Mouse (Mus musculus): ENCODE results near the gene Tulp1.
A peak's percentile ranks its signal among the peaks of the same experiment; 100 is the strongest.
"Not testable (repeated sequence)": the region's sequence is repeated elsewhere in the genome, so short reads cannot be mapped to it uniquely, and the experiment has no call there.

The Tulp1 gene

DNA sequence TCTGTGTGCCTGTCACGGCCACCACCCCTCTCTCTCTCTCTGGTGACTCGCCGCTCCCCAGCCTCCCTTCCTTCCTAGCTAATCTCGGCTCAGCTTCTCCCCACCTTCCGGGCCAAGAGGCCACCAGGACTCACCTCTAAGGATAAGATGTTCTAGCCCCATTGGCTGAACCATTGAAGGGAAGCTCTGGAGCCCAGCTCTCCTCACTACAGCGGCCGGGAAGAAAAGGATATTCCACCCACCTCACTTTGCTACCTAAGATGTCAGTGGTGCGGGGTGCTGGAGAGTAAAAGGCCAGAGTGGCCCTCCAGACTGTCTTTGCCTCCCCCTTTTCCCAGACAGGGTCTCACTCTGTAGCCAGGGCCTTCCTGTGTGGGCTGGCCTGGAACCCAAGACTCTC lies at the start of gene Tulp1:
Gene Tulp1, minus strand, starts transcription at position 101 of the 400 bp plus-strand sequence.
- H3K36me3 ChIP-seq (ENCODE audit: insufficient read depth, low read length), result no peaks in the 10 kb centered on the region
- H3K27me3 ChIP-seq (ENCODE audit: insufficient read depth, low read length), result peaks cover 50% of the 10 kb centered on the region
- no peaks in the 10 kb centered on the region for H3K9me3 ChIP-seq (ENCODE audit: low read length)
- TF ChIP-seq CTCF (conservative IDR thresholded peaks at IDR 0.05; ENCODE audit: low read length) (no peak), NANOG (IDR thresholded peaks at IDR 0.05; ENCODE audit: borderline replicate concordance, low read length) (no peak), POU5F1 (IDR thresholded peaks at IDR 0.05; ENCODE audit: borderline replicate concordance, low read length) (no peak)
- H3K4me3 ChIP-seq (replicated peaks; ENCODE audit: low read length), result peak within 1 kb of the TSS; percentile 78
- H3K4me1 ChIP-seq (replicated peaks; ENCODE audit: low read depth, low read length), result peaks cover 65% of the 10 kb centered on the region

DNA sequence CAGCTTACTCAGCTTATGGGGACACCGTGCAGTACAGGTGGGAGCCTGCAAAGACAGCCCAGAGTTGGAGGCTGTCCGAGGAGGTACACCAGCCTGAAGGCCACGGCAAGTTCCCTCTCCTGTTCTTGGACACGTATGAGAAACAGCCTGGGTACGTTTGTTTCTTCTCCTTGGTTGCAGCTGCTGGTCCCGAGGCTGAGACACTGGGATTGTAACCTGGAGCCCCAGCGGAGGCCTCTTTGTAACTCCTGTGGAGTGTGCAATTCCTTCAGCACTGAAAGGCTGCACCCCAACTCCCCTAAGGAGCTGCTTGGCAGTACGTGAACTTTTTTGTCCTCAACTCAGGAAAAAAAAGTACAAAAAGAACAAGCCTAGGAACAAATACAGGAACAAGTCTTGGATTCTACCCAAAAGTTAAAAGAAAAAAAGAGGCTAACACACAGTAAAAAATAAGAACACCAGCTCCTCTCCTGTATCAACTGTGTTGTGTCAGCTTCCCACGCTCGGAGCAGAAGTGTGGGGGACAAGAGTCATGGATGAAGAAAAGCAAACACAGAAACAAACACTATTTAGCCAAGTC lies 46.4 kb upstream of the Tulp1 start:
- no peaks in the 10 kb centered on the region for H3K27me3 ChIP-seq (ENCODE audit: insufficient read depth, low read length)
- H3K36me3 ChIP-seq (ENCODE audit: insufficient read depth, low read length), result peaks cover 96% of the 10 kb centered on the region
- H3K9me3 ChIP-seq (ENCODE audit: low read length), result no peaks in the 10 kb centered on the region
- TF ChIP-seq NANOG (IDR thresholded peaks at IDR 0.05; ENCODE audit: borderline replicate concordance, low read length), result no peak
- no peak for TF ChIP-seq POU5F1 (IDR thresholded peaks at IDR 0.05; ENCODE audit: borderline replicate concordance, low read length)
- no peak for TF ChIP-seq CTCF (conservative IDR thresholded peaks at IDR 0.05; ENCODE audit: low read length)
- H3K4me1 ChIP-seq (replicated peaks; ENCODE audit: low read depth, low read length), result peaks cover 88% of the 10 kb centered on the region
- no peak overlapping the region for H3K4me3 ChIP-seq (replicated peaks; ENCODE audit: low read length)

- H3K4me1 ChIP-seq (replicated peaks; ENCODE audit: low read depth, low read length), result peaks cover 86% of the 10 kb centered on the region
- TF ChIP-seq NANOG (IDR thresholded peaks at IDR 0.05; ENCODE audit: borderline replicate concordance, low read length) (no peak), POU5F1 (IDR thresholded peaks at IDR 0.05; ENCODE audit: borderline replicate concordance, low read length) (no peak)
- no peaks in the 10 kb centered on the region for H3K9me3 ChIP-seq (ENCODE audit: low read length)
- peaks cover 96% of the 10 kb centered on the region for H3K36me3 ChIP-seq (ENCODE audit: insufficient read depth, low read length)
- no peaks in the 10 kb centered on the region for H3K27me3 ChIP-seq (ENCODE audit: insufficient read depth, low read length)
- no peak overlapping the region for H3K4me3 ChIP-seq (replicated peaks; ENCODE audit: low read length)
These were observed 45.7 kb upstream of the Tulp1 start for GRCm38 (mm10) chr17:28410731-28411130.

GRCm38 (mm10) chr17:28408251-28408918 lies 43.4 kb upstream of the Tulp1 start:
- H3K9me3 ChIP-seq (ENCODE audit: low read length), result no peaks in the 10 kb centered on the region
- peaks cover 63% of the 10 kb centered on the region for H3K4me1 ChIP-seq (replicated peaks; ENCODE audit: low read depth, low read length)
- H3K27me3 ChIP-seq (ENCODE audit: insufficient read depth, low read length), result no peaks in the 10 kb centered on the region
- no peak overlapping the region for H3K4me3 ChIP-seq (replicated peaks; ENCODE audit: low read length)
- TF ChIP-seq NANOG (IDR thresholded peaks at IDR 0.05; ENCODE audit: borderline replicate concordance, low read length) (no peak), POU5F1 (IDR thresholded peaks at IDR 0.05; ENCODE audit: borderline replicate concordance, low read length) (no peak), CTCF (conservative IDR thresholded peaks at IDR 0.05; ENCODE audit: low read length) (no peak)
- peaks cover 92% of the 10 kb centered on the region for H3K36me3 ChIP-seq (ENCODE audit: insufficient read depth, low read length)

DNA sequence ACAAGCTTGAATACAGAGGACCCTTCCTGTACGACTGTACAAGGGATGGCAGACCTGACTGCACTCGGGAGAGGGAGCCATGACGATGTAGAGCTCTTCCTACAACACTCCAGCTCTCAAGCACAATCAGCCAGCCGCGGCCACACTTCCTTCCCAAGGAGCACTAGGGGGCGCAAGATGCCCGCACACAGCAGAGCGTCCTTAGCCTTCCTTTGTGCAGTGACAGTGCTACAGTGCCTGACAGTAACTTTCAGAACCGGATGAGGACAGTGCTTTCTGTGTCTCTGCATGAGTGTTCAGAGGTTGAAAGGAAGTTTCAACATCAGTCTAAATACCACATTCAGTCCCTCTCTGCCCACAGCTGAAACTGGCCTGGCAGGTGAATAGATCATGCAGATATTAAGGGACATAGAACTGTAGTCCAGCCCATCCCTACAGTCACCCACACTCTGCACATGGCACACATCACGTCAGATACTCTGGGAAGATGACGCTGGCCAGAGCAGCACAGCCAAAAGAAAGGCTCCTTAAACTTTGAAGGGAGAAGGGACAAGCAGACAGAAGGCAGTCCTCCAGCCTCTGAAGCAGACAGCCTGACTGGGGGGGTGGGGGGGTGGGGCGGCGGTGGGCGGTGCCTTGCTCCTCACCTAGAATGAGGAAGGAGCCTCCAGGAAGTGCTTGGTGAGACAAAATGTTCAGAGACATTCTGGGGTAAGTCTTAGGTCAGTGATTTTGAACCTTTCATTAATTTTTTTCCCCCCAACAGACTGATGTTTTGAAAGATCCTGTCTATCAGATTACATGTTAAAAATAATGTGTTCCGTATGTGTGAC lies 42.6 kb upstream of the Tulp1 start:
- TF ChIP-seq CTCF (conservative IDR thresholded peaks at IDR 0.05; ENCODE audit: low read length), result peak; percentile 89
- no peak for TF ChIP-seq NANOG (IDR thresholded peaks at IDR 0.05; ENCODE audit: borderline replicate concordance, low read length)
- no peak for TF ChIP-seq POU5F1 (IDR thresholded peaks at IDR 0.05; ENCODE audit: borderline replicate concordance, low read length)
- H3K36me3 ChIP-seq (ENCODE audit: insufficient read depth, low read length), result peaks cover 91% of the 10 kb centered on the region
- no peaks in the 10 kb centered on the region for H3K9me3 ChIP-seq (ENCODE audit: low read length)
- no peak overlapping the region for H3K4me3 ChIP-seq (replicated peaks; ENCODE audit: low read length)
- no peaks in the 10 kb centered on the region for H3K27me3 ChIP-seq (ENCODE audit: insufficient read depth, low read length)
- H3K4me1 ChIP-seq (replicated peaks; ENCODE audit: low read depth, low read length), result peaks cover 61% of the 10 kb centered on the region

DNA sequence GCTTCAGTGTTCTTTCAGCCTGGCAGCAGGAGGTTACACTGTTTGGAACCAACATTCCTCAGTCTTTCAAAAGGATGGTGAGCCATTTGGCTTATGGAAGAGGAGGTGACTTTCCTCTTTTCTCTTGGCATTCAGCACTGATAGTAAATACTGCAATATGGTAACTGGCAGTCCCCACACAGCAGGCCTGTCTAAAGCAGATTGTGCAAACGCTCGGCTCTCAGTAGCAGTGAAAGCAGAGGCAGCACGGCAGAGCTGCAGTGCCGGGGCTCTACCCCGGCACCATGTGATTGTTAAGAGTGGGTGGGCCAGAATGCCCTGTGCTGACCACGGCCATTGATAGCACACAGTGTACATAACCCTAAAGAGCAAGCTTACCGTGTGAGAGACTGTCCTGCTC lies 41.4 kb upstream of the Tulp1 start:
- H3K9me3 ChIP-seq (ENCODE audit: low read length), result no peaks in the 10 kb centered on the region
- peaks cover 92% of the 10 kb centered on the region for H3K36me3 ChIP-seq (ENCODE audit: insufficient read depth, low read length)
- H3K4me3 ChIP-seq (replicated peaks; ENCODE audit: low read length), result no peak overlapping the region
- H3K27me3 ChIP-seq (ENCODE audit: insufficient read depth, low read length), result no peaks in the 10 kb centered on the region
- TF ChIP-seq CTCF (conservative IDR thresholded peaks at IDR 0.05; ENCODE audit: low read length) (no peak), NANOG (IDR thresholded peaks at IDR 0.05; ENCODE audit: borderline replicate concordance, low read length) (no peak), POU5F1 (IDR thresholded peaks at IDR 0.05; ENCODE audit: borderline replicate concordance, low read length) (no peak)
- peaks cover 54% of the 10 kb centered on the region for H3K4me1 ChIP-seq (replicated peaks; ENCODE audit: low read depth, low read length)

- H3K27me3 ChIP-seq (ENCODE audit: insufficient read depth, low read length); H3K4me3 ChIP-seq (replicated peaks; ENCODE audit: low read length); H3K9me3 ChIP-seq (ENCODE audit: low read length): not testable (repeated sequence)
- H3K36me3 ChIP-seq (ENCODE audit: insufficient read depth, low read length), result peaks cover 92% of the 10 kb centered on the region
- H3K4me1 ChIP-seq (replicated peaks; ENCODE audit: low read depth, low read length), result peaks cover 56% of the 10 kb centered on the region
These were observed 39.7 kb upstream of the Tulp1 start for GRCm38 (mm10) chr17:28404745-28405144.

DNA sequence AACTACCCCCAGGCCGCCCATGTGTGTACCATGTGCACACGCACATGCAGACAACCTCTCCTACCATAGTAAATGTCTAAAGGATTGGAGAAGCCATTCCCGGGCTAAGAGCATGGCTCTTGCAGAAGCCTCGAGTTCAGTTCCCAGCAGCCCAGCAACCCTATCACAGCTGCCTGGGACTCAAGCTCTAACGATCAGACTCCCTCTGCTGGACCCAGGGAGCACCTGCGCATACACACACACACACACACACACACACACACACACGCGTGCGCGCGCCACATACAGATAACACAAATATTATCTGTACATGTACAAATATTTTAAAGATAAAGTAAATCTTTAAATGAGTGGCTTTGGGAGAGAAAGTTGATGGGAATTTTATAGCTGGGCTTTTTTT lies 39.3 kb upstream of the Tulp1 start:
- H3K27me3 ChIP-seq (ENCODE audit: insufficient read depth, low read length), result no peaks in the 10 kb centered on the region
- TF ChIP-seq POU5F1 (IDR thresholded peaks at IDR 0.05; ENCODE audit: borderline replicate concordance, low read length) (no peak), CTCF (conservative IDR thresholded peaks at IDR 0.05; ENCODE audit: low read length) (peak; percentile 22)
- H3K9me3 ChIP-seq (ENCODE audit: low read length), result no peaks in the 10 kb centered on the region
- H3K4me1 ChIP-seq (replicated peaks; ENCODE audit: low read depth, low read length), result peaks cover 59% of the 10 kb centered on the region
- peaks cover 93% of the 10 kb centered on the region for H3K36me3 ChIP-seq (ENCODE audit: insufficient read depth, low read length)
- H3K4me3 ChIP-seq (replicated peaks; ENCODE audit: low read length), result no peak overlapping the region
